Mouse (Mus musculus) lung, adult 2 months (tissue): ENCODE measurements around the gene Olfr1532-ps1. TPM values are rescaled to one million over a fixed set of nuclear protein-coding genes. Genes with fewer than 3 reads are reported as not detected.
"Not testable (repeated sequence)": the region's sequence is repeated elsewhere in the genome, so short reads cannot be mapped to it uniquely, and the experiment has no call there.

ENCODE experiments used
- DNase-seq: peaks from one replicate; pipeline ENCODE4 v3.0.0; 2022
- H3K4me1 ChIP-seq: fragments of 200-500 bp; 2 replicates; pipeline ENCODE4 v1.6.1; 2011; ENCODE audit warnings: low read length; ENCODE audit not compliant: control insufficient read depth, insufficient read depth
- H3K4me3 ChIP-seq: fragments of 200-500 bp; replicated peaks from 2 replicates; pipeline ENCODE3; 2011; ENCODE audit warnings: low read depth, mild to moderate bottlenecking, control low read depth, low read length; ENCODE audit errors: extremely low read depth
- CTCF ChIP-seq: fragments of 200-500 bp; IDR thresholded peaks from 2 replicates; pipeline ENCODE4 v1.5.1; 2011; ENCODE audit warnings: mild to moderate bottlenecking, low read length, control low read depth; ENCODE audit not compliant: insufficient read depth
- POLR2A ChIP-seq: fragments of 200-500 bp; IDR thresholded peaks from 2 replicates; pipeline ENCODE4 v1.6.1; 2011; ENCODE audit warnings: low read depth, mild to moderate bottlenecking, control low read depth, low read length, borderline replicate concordance; ENCODE audit errors: extremely low read depth
- WGBS: fragments of 180-500 bp; shearing (Covaris S2); methylation state at CpG from one replicate; pipeline ENCODE4 v1.1.7; 2018; 5-methylcytosine and 5-hydroxymethylcytosine counted together
- polyA plus RNA-seq: library from polyadenylated mRNA; depleted of rRNA; stranded (reverse); fragments of >200 nt; gene quantifications from 2 replicates; pipeline ENCODE4 v1.2.3, GENCODE M21; 2012; rRNA removed

Gene Olfr1532-ps1
- polyA plus RNA-seq = not detected in 2 replicates

- H3K4me3 ChIP-seq = no peak within 1 kb of the TSS
- no peaks in the 10 kb centered on the region for H3K4me1 ChIP-seq
- TF ChIP-seq CTCF (no peak), POLR2A (no peak)
- 50% methylated on average over 2 of the region's 2 CpGs for WGBS
- DNase-seq = no peak
Observed at GRCm38 (mm10) chr7:106907676-106908075, at the start of gene Olfr1532-ps1. TSS of gene Olfr1532-ps1 (plus strand) at chr7:106908001.

DNA sequence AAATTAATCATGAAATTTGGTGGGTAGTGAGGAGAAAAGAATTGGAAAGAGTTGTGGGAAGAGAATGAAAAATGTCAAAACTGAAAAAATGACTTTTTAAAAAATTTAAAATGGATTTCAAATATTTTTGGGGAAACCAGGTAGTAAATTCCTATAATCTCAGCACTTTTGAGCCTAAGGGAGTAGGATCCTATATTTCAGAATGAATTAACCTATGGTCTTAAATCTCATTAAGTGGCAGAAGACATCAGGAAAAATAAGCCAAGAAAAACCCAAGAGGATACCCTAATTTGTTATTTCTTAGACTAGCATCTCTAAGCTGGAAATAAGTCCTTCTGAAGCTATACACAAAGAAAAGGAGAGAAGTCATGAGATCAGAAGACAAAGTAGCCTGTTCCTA is 44.9 kb upstream of the Olfr1532-ps1 start, which contains the start of gene Olfr704:
Gene Olfr704 (plus strand): TSS at position 301 of the 400 bp plus-strand sequence.
- Histone ChIP-seq H3K4me1 (no peaks in the 10 kb centered on the region), H3K4me3 (no peak within 1 kb of the TSS)
- DNase-seq = no peak
- no peak for TF ChIP-seq POLR2A
- TF ChIP-seq CTCF = no peak

- no peak for TF ChIP-seq POLR2A
- TF ChIP-seq CTCF = no peak
- Histone ChIP-seq H3K4me1 (no peaks in the 10 kb centered on the region), H3K4me3 (no peak within 1 kb of the TSS)
- WGBS = 68% methylated on average over 3 of the region's 3 CpGs
- no peak for DNase-seq
Observed at GRCm38 (mm10) chr7:106876791-106877190, 31.0 kb upstream of the Olfr1532-ps1 start, which contains the start of gene Olfr705. TSS of gene Olfr705 (minus strand) at chr7:106876891.

DNA sequence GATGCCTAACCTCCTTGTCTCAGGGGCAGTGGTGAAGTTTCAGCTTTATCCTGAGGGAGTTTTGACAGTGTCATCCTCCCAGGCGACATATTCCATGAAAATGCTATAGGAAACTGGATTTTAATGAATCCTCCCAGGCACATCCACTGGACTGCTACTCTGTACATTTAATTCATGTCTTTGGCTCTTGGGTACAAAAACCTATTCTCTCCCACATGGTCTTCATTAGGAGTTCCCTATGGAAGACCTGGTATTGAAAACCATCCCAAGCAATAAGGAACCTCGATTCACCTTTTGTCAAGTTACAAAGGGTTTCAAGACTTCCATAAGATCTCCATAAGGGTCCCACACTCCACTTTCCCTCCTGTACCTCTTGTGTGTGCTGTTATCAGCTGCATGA is 19.7 kb upstream of the Olfr1532-ps1 start, which contains the start of gene Olfr706:
Gene Olfr706 (minus strand): TSS at position 101 of the 400 bp plus-strand sequence.
- no peaks in the 10 kb centered on the region for H3K4me1 ChIP-seq
- no peak for TF ChIP-seq POLR2A
- no peak for TF ChIP-seq CTCF
- WGBS = 64% methylated on average over 2 of the region's 2 CpGs
- no peak within 1 kb of the TSS for H3K4me3 ChIP-seq
- DNase-seq = no peak

- not testable (repeated sequence) for DNase-seq, H3K4me1 ChIP-seq, H3K4me3 ChIP-seq
- WGBS = 75% methylated on average over 3 of the region's 3 CpGs
Observed at GRCm38 (mm10) chr7:106901141-106901540, 6.7 kb upstream of the Olfr1532-ps1 start, which contains the start of gene Olfr707. TSS of gene Olfr707 (minus strand) at chr7:106901241.

GRCm38 (mm10) chr7:106920961-106921360 is 13.2 kb downstream of the Olfr1532-ps1 start:
- WGBS = 84% methylated on average over 4 of the region's 7 CpGs
- not testable (repeated sequence) for DNase-seq, H3K4me3 ChIP-seq, H3K4me1 ChIP-seq

DNA sequence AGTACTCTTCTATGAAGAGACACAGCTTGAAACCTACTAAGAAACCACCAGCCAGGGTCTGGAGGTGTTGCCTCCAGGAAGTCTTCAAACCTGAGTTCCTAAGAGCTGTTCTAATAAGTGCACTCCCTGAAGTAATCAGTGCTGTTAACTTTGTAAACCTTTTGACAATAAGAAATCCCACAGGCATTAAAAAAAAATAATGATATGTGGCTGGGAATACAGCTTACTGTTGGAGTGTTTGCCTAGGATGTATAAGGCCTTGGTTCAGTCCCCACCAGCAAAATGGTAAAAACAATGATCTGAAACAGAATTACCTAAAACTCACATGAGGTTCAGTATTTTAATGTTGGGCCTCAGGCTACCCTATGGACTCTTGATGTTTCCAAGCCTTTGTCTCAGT is 24.3 kb downstream of the Olfr1532-ps1 start, which contains the start of gene Olfr709-ps1:
Gene Olfr709-ps1 (minus strand): TSS at position 101 of the 400 bp plus-strand sequence.
- no peak for DNase-seq
- Histone ChIP-seq H3K4me3 (no peak within 1 kb of the TSS), H3K4me1 (no peaks in the 10 kb centered on the region)
- TF ChIP-seq CTCF (no peak), POLR2A (no peak)

GRCm38 (mm10) chr7:106948212-106948611 is 40.4 kb downstream of the Olfr1532-ps1 start, which contains the start of gene Olfr710:
TSS of gene Olfr710 (minus strand) at chr7:106948312.
- Histone ChIP-seq H3K4me1 (no peaks in the 10 kb centered on the region), H3K4me3 (no peak within 1 kb of the TSS)
- 74% methylated on average over 3 of the region's 3 CpGs for WGBS
- DNase-seq = no peak
- TF ChIP-seq CTCF (no peak), POLR2A (no peak)

GRCm38 (mm10) chr7:106963837-106964236 is 56.0 kb downstream of the Olfr1532-ps1 start, which contains the start of gene Olfr6:
TSS of gene Olfr6 (minus strand) at chr7:106963937.
- DNase-seq = no peak
- WGBS = 65% methylated on average over 1 of the region's 1 CpGs
- no peak for TF ChIP-seq POLR2A
- TF ChIP-seq CTCF = no peak
- Histone ChIP-seq H3K4me1 (no peaks in the 10 kb centered on the region), H3K4me3 (no peak within 1 kb of the TSS)

Other genes with a start within 250 kb of the Olfr1532-ps1 start
- not detected in 2 replicates for gene Olfr693, start 227.4 kb upstream of the Olfr1532-ps1 start, polyA plus RNA-seq
- not detected in 2 replicates for gene Olfr694, start 216.2 kb upstream of the Olfr1532-ps1 start, polyA plus RNA-seq
- not detected in 2 replicates for gene Olfr695, start 191.6 kb upstream of the Olfr1532-ps1 start, polyA plus RNA-seq
- not detected in 2 replicates for gene Olfr697, start 165.6 kb upstream of the Olfr1532-ps1 start, polyA plus RNA-seq
- gene Olfr698, start 152.6 kb upstream of the Olfr1532-ps1 start, polyA plus RNA-seq = not detected in 2 replicates
- gene Olfr699, start 114.8 kb upstream of the Olfr1532-ps1 start, polyA plus RNA-seq = not detected in 2 replicates
- gene Olfr700, start 99.2 kb upstream of the Olfr1532-ps1 start, polyA plus RNA-seq = not detected in 2 replicates
- not detected in 2 replicates for gene Olfr701, start 93.9 kb upstream of the Olfr1532-ps1 start, polyA plus RNA-seq
- gene Olfr702, start 74.1 kb upstream of the Olfr1532-ps1 start, polyA plus RNA-seq = not detected in 2 replicates
- gene Olfr703, start 64.6 kb upstream of the Olfr1532-ps1 start, polyA plus RNA-seq = not detected in 2 replicates
- gene Olfr704, start 44.8 kb upstream of the Olfr1532-ps1 start, polyA plus RNA-seq = not detected in 2 replicates
- not detected in 2 replicates for gene Olfr705, start 31.1 kb upstream of the Olfr1532-ps1 start, polyA plus RNA-seq
- not detected in 2 replicates for gene Olfr706, start 19.8 kb upstream of the Olfr1532-ps1 start, polyA plus RNA-seq
- not detected in 2 replicates for gene Olfr707, start 6.8 kb upstream of the Olfr1532-ps1 start, polyA plus RNA-seq
- gene Olfr709-ps1, start 24.2 kb downstream of the Olfr1532-ps1 start, polyA plus RNA-seq = not detected in 2 replicates
- not detected in 2 replicates for gene Olfr710, start 40.3 kb downstream of the Olfr1532-ps1 start, polyA plus RNA-seq
- not detected in 2 replicates for gene Olfr6, start 55.9 kb downstream of the Olfr1532-ps1 start, polyA plus RNA-seq
- gene Olfr711, start 67.5 kb downstream of the Olfr1532-ps1 start, polyA plus RNA-seq = not detected in 2 replicates
- gene Olfr2, start 98.1 kb downstream of the Olfr1532-ps1 start, polyA plus RNA-seq = not detected in 2 replicates
- not detected in 2 replicates for gene Olfr713, start 123.2 kb downstream of the Olfr1532-ps1 start, polyA plus RNA-seq
- gene Olfr714, start 163.0 kb downstream of the Olfr1532-ps1 start, polyA plus RNA-seq = not detected in 2 replicates
- not detected in 2 replicates for gene Olfr17, start 185.2 kb downstream of the Olfr1532-ps1 start, polyA plus RNA-seq
- gene Olfr715b, start 202.4 kb downstream of the Olfr1532-ps1 start, polyA plus RNA-seq = not detected in 2 replicates
- not detected in 2 replicates for gene Olfr715, start 223.1 kb downstream of the Olfr1532-ps1 start, polyA plus RNA-seq
- not detected in 2 replicates for gene Olfr716, start 230.3 kb downstream of the Olfr1532-ps1 start, polyA plus RNA-seq